Mouse (Mus musculus): ENCODE measurements around the gene Pdgfc. TPM values are rescaled to one million over a fixed set of nuclear protein-coding genes. Genes with fewer than 3 reads are reported as not detected.

Pdgfc gene
- total and polyA plus RNA-seq, 2 experiments = 1.5 to 2.6 TPM

DNA sequence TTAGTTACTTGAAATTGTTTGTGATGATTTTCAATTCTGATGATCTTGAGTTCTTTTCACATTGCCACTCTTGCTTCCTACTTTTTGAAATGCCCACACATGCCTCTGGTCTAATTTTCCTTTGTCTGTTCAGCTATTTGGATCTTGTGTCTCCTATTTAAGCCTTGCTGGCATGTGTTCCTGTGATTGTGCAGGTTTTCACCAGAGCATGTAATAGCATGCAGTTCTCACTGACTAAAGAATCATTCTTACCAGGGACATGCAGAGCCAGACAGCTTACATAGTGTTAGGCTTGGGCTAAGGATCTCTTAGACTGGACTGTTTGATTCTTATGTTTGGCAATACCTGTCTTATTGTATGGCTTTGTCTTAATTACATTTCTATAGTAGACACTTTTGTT, 107.5 kb downstream of the Pdgfc start:
- H3K79me2 ChIP-seq (ENCODE audit: control insufficient read depth, insufficient read depth, low read length) = no peaks in the 10 kb centered on the region
- H3K4me1 ChIP-seq (ENCODE audit: control insufficient read depth, insufficient read depth, low read length) = no peaks in the 10 kb centered on the region
- H3K9ac ChIP-seq (ENCODE audit: low read depth, low read length) = no peak overlapping the region
- no peak overlapping the region for H3K27ac ChIP-seq (replicated peaks; ENCODE audit: insufficient read depth, low read depth, low read length)
- no peaks in the 10 kb centered on the region for H3K27me3 ChIP-seq (ENCODE audit: control insufficient read depth, insufficient read depth, low read length)
- no peaks in the 10 kb centered on the region for H3K36me3 ChIP-seq (ENCODE audit: control insufficient read depth, insufficient read depth, low read length)
- H3K4me3 ChIP-seq (ENCODE audit: insufficient read depth, low read depth, low read length) = no peak overlapping the region
- TF ChIP-seq POLR2A (IDR thresholded peaks at IDR 0.05; ENCODE audit: extremely low read depth, insufficient read depth, low read length) (no peak), CTCF (IDR thresholded peaks at IDR 0.05; ENCODE audit: low read depth, low read length) (no peak)
- DNase-seq (ENCODE audit: extremely low read depth, low read depth, low spot score) = no peak

DNA sequence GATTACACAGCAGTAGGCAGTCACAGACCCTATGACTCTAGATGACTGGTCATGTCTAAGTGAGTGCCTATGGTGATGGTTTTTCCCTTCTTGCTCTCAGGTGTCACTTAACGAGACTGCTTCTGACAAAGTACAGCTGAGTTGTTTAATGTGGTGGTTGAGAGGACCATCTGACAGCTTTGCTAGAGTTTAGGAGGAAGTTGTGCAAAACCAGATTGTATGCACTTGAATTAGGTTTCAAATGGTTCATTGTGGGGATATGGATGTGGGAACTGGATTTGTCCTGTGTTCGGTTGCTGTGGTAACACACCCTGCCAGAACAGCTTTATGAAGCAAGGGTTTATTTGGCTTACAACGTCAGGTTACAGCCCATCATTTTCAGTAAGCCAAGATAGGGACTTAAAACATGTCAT, 112.9 kb downstream of the Pdgfc start:
- DNase-seq (ENCODE audit: extremely low read depth, low read depth, low spot score) = peak; percentile 13
- Histone ChIP-seq H3K4me3 (ENCODE audit: insufficient read depth, low read depth, low read length) (no peak overlapping the region), H3K4me1 (ENCODE audit: control insufficient read depth, insufficient read depth, low read length) (peaks cover 4% of the 10 kb centered on the region; the same call in 1 of the 2 replicates), H3K79me2 (ENCODE audit: control insufficient read depth, insufficient read depth, low read length) (no peaks in the 10 kb centered on the region), H3K27ac (replicated peaks; ENCODE audit: insufficient read depth, low read depth, low read length) (no peak overlapping the region), H3K36me3 (ENCODE audit: control insufficient read depth, insufficient read depth, low read length) (no peaks in the 10 kb centered on the region), H3K9ac (ENCODE audit: low read depth, low read length) (no peak overlapping the region), H3K27me3 (ENCODE audit: control insufficient read depth, insufficient read depth, low read length) (no peaks in the 10 kb centered on the region)
- 52% methylated on average over 3 of the region's 3 CpGs for WGBS
- TF ChIP-seq CTCF (IDR thresholded peaks at IDR 0.05; ENCODE audit: low read depth, low read length) = no peak
- no peak for TF ChIP-seq POLR2A (IDR thresholded peaks at IDR 0.05; ENCODE audit: extremely low read depth, insufficient read depth, low read length)

DNA sequence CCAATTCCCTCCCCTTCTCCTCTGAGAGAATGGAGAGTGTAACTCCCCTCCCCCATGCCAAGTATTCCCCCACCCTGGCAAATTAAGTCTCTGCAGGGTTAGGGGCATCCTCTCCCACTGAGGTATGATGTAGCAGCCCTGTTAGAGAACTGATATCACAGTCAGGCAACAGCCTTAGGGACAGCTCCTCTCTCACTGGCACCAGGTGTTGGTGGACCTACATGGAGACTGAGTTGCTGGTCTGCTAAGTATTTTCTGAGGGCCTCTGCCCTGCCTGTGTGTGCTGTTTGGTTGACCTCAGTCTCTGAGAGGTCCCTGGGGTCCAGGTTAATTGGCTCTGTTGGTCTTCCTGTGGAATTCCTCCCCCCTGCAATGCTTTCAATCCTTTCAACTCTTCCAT, 114.0 kb downstream of the Pdgfc start:
- Histone ChIP-seq H3K27ac (replicated peaks; ENCODE audit: insufficient read depth, low read depth, low read length) (no peak overlapping the region), H3K27me3 (ENCODE audit: control insufficient read depth, insufficient read depth, low read length) (no peaks in the 10 kb centered on the region), H3K36me3 (ENCODE audit: control insufficient read depth, insufficient read depth, low read length) (no peaks in the 10 kb centered on the region), H3K9ac (ENCODE audit: low read depth, low read length) (no peak overlapping the region), H3K4me3 (ENCODE audit: insufficient read depth, low read depth, low read length) (no peak overlapping the region), H3K79me2 (ENCODE audit: control insufficient read depth, insufficient read depth, low read length) (no peaks in the 10 kb centered on the region), H3K4me1 (ENCODE audit: control insufficient read depth, insufficient read depth, low read length) (peaks cover 4% of the 10 kb centered on the region; the same call in 1 of the 2 replicates)
- DNase-seq (ENCODE audit: extremely low read depth, low read depth, low spot score) = no peak
- TF ChIP-seq CTCF (IDR thresholded peaks at IDR 0.05; ENCODE audit: low read depth, low read length) (no peak), POLR2A (IDR thresholded peaks at IDR 0.05; ENCODE audit: extremely low read depth, insufficient read depth, low read length) (no peak)

DNA sequence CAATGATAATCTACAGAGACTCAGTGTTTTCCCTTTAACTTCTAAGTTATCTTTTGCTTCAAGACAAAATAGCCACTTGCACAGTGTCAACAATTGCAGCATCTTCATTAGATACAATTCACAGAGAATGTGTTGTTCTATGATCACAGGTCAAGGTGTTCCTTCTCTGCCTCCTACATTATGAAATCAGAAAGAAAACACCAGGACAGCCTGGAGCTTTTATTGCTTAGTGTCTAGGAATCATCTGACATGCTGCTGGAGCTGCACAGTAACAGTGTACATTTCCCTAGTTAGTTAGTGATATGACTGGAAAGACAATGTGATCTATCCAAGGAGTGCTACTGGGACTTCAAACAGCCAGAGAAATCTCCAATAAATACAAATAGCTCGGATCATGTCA, 118.2 kb downstream of the Pdgfc start:
- Histone ChIP-seq H3K27ac (replicated peaks; ENCODE audit: insufficient read depth, low read depth, low read length) (no peak overlapping the region), H3K27me3 (ENCODE audit: control insufficient read depth, insufficient read depth, low read length) (no peaks in the 10 kb centered on the region), H3K9ac (ENCODE audit: low read depth, low read length) (no peak overlapping the region), H3K79me2 (ENCODE audit: control insufficient read depth, insufficient read depth, low read length) (no peaks in the 10 kb centered on the region), H3K4me1 (ENCODE audit: control insufficient read depth, insufficient read depth, low read length) (peaks cover 2% of the 10 kb centered on the region; the same call in 1 of the 2 replicates), H3K4me3 (ENCODE audit: insufficient read depth, low read depth, low read length) (no peak overlapping the region), H3K36me3 (ENCODE audit: control insufficient read depth, insufficient read depth, low read length) (no peaks in the 10 kb centered on the region)
- no peak for TF ChIP-seq POLR2A (IDR thresholded peaks at IDR 0.05; ENCODE audit: extremely low read depth, insufficient read depth, low read length)
- TF ChIP-seq CTCF (IDR thresholded peaks at IDR 0.05; ENCODE audit: low read depth, low read length) = no peak
- DNase-seq (ENCODE audit: extremely low read depth, low read depth, low spot score) = no peak
- 60% methylated on average over 1 of the region's 1 CpGs for WGBS

DNA sequence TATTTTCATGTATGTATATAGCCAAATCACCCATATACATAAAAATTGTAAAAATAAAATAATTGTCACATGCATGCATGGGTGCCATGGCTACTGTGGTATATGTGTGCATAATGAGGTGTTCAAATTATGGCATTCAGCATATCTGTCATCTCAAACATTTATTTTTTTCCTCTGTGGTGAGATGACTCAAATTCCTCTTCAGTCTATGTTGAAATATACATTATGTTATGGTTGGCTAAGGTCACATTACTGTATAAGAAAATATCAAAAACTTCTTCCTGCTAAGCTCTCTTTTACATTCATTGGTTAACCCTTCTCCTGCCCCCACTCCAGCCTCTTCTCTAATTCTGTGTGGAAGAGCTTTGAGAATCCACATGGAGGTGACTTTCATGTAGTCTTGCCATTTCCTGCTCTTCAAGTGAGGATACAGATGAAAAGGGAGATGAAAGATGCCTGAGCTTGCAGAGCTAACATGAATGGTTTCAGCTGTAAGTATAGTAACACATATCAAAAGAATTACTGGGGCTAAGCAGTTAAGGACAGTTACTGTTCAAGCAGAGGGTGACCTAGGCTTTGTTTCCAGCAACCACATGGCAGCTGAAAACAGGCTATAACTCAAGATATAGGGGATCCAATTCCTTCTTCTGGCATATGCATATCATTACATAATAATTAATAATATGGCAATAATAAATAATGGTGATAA, 124.4 kb downstream of the Pdgfc start:
- DNase-seq (ENCODE audit: extremely low read depth, low read depth, low spot score) = no peak
- no peak overlapping the region for H3K27ac ChIP-seq (replicated peaks; ENCODE audit: insufficient read depth, low read depth, low read length)
- no peak overlapping the region for H3K4me3 ChIP-seq (ENCODE audit: insufficient read depth, low read depth, low read length)
- H3K4me1 ChIP-seq (ENCODE audit: control insufficient read depth, insufficient read depth, low read length) = no peaks in the 10 kb centered on the region
- H3K36me3 ChIP-seq (ENCODE audit: control insufficient read depth, insufficient read depth, low read length) = no peaks in the 10 kb centered on the region
- no peak for TF ChIP-seq CTCF (IDR thresholded peaks at IDR 0.05; ENCODE audit: low read depth, low read length)
- no peak for TF ChIP-seq POLR2A (IDR thresholded peaks at IDR 0.05; ENCODE audit: extremely low read depth, insufficient read depth, low read length)
- H3K79me2 ChIP-seq (ENCODE audit: control insufficient read depth, insufficient read depth, low read length) = no peaks in the 10 kb centered on the region
- no peak overlapping the region for H3K9ac ChIP-seq (ENCODE audit: low read depth, low read length)
- H3K27me3 ChIP-seq (ENCODE audit: control insufficient read depth, insufficient read depth, low read length) = no peaks in the 10 kb centered on the region

DNA sequence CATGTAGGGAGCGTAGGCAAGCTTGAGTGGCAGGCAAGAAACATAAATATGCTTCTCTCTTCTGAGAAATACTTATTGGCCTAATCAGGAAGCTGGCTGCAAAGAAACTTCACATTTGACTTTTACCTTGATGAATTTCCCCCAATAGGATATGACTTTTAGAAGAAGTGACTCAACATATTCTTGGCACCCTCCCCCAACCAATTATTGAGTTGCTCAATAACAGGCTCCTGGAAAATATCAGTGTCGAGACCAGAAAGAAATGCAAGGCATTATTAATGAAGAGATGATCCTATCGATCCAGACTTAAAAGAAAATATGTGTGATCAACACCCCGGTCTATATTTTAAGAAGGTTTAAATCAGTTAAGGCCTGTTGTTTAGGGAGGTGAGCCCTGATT, 125.9 kb downstream of the Pdgfc start:
- H3K27me3 ChIP-seq (ENCODE audit: control insufficient read depth, insufficient read depth, low read length) = no peaks in the 10 kb centered on the region

More for the DNA sequence above, 125.9 kb downstream of the Pdgfc start:
- Histone ChIP-seq H3K79me2 (ENCODE audit: control insufficient read depth, insufficient read depth, low read length) (no peaks in the 10 kb centered on the region), H3K4me3 (ENCODE audit: insufficient read depth, low read depth, low read length) (no peak overlapping the region), H3K9ac (ENCODE audit: low read depth, low read length) (no peak overlapping the region), H3K27ac (replicated peaks; ENCODE audit: insufficient read depth, low read depth, low read length) (no peak overlapping the region), H3K36me3 (ENCODE audit: control insufficient read depth, insufficient read depth, low read length) (no peaks in the 10 kb centered on the region), H3K4me1 (ENCODE audit: control insufficient read depth, insufficient read depth, low read length) (no peaks in the 10 kb centered on the region)
- DNase-seq (ENCODE audit: extremely low read depth, low read depth, low spot score) = no peak
- 88% methylated on average over 4 of the region's 4 CpGs for WGBS
- TF ChIP-seq CTCF (IDR thresholded peaks at IDR 0.05; ENCODE audit: low read depth, low read length) (no peak), POLR2A (IDR thresholded peaks at IDR 0.05; ENCODE audit: extremely low read depth, insufficient read depth, low read length) (no peak)

All from liver, adult 2 months (tissue).